Mouse (Mus musculus) heart, adult 2 months (tissue): ENCODE measurements around the gene Rpl31. TPM values are rescaled to one million over a fixed set of nuclear protein-coding genes. Genes with fewer than 3 reads are reported as not detected.

ENCODE experiments used
- DNase-seq, 2 experiments: peaks; one replicate each; pipeline ENCODE4 v3.0.0; 2021
- H3K27ac ChIP-seq: fragments of 200-600 bp; 2 replicates; pipeline ENCODE4 v1.8.1; 2022
- H3K27me3 ChIP-seq: fragments of 200-500 bp; 2 replicates; pipeline ENCODE4 v1.6.1; 2012; ENCODE audit warnings: mild to moderate bottlenecking, low read length, inconsistent platforms, mixed read lengths; ENCODE audit not compliant: control insufficient read depth, insufficient read depth
- H3K36me3 ChIP-seq: fragments of 200-500 bp; 2 replicates; pipeline ENCODE4 v1.6.1; 2012; ENCODE audit warnings: low read length, inconsistent platforms; ENCODE audit not compliant: control insufficient read depth, insufficient read depth
- H3K4me1 ChIP-seq: fragments of 200-500 bp; 2 replicates; pipeline ENCODE4 v1.6.1; 2011; ENCODE audit warnings: low read length; ENCODE audit not compliant: control insufficient read depth, insufficient read depth
- H3K4me3 ChIP-seq: fragments of 200-600 bp; 2 replicates; pipeline ENCODE4 v1.8.1; 2022
- H3K79me2 ChIP-seq: fragments of 200-500 bp; replicated peaks from 2 replicates; pipeline ENCODE4 v1.6.1; 2012; ENCODE audit warnings: mild to moderate bottlenecking, inconsistent platforms, low read length, moderate library complexity, mixed read lengths; ENCODE audit not compliant: control insufficient read depth, insufficient read depth
- H3K9ac ChIP-seq: fragments of 200-500 bp; 2 replicates; pipeline ENCODE4 v1.6.1; 2012; ENCODE audit warnings: low read depth, mild to moderate bottlenecking, control low read depth, inconsistent platforms, low read length, mixed read lengths
- CTCF ChIP-seq: fragments of 200-600 bp; IDR thresholded peaks from 2 replicates; pipeline ENCODE4 v1.8.1; 2022; ENCODE audit warnings: antibody characterized with exemption, mild to moderate bottlenecking, moderate library complexity
- EP300 ChIP-seq: fragments of 200-500 bp; IDR thresholded peaks from 2 replicates; pipeline ENCODE4 v1.6.1; 2011; ENCODE audit warnings: low read depth, low read length, control low read depth; ENCODE audit not compliant: insufficient read depth
- POLR2A ChIP-seq: fragments of 200-500 bp; IDR thresholded peaks from 2 replicates; pipeline ENCODE4 v1.6.1; 2011; ENCODE audit warnings: mild to moderate bottlenecking, low read depth, low read length, control low read depth; ENCODE audit not compliant: insufficient read depth
- WGBS: fragments of 180-500 bp; shearing (Covaris S2); methylation state at CpG from one replicate; pipeline ENCODE4 v1.1.7; 2018; 5-methylcytosine and 5-hydroxymethylcytosine counted together
- intact Hi-C: fragments of 180-260 bp; cut with DNase I; formaldehyde crosslinking; loops from one replicate; pipeline ENCODE4 v1.15.1; 2025
- polyA plus RNA-seq: library from polyadenylated mRNA; depleted of rRNA; stranded (reverse); fragments of >200 nt; gene quantifications from 2 replicates; pipeline ENCODE4 v1.2.3, GENCODE M21; 2012
- total RNA-seq, 2 experiments: library from RNA; stranded (reverse); gene quantifications; 2 replicates each; pipeline ENCODE4 v1.2.3; 2021

The Rpl31 gene
- total and polyA plus RNA-seq, 3 experiments, result 153 to 615 (median 513) TPM

DNA sequence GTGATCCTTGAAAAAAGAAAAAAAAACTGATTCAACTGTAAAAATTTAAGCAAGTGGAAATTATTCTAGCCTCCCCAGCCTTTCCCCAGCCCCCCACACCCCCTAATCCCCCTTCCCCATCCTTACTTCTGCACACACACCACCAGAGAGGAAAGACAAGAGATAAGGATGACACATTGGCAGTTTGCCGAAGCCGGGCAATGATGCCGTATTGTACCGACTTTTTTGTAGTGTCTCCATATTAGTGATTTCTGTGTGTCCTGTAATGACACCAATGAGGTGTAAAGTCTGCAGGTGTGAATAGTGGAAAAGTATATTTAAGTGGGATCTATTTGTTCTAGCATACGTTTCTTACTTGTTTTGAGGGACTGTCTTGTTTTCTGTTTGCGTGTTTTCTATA is 27.5 kb upstream of the Rpl31 start:
- Histone ChIP-seq H3K4me1 (no peaks in the 10 kb centered on the region), H3K79me2 (no peaks in the 10 kb centered on the region), H3K36me3 (no peaks in the 10 kb centered on the region), H3K27ac (no peak overlapping the region), H3K4me3 (no peak overlapping the region), H3K9ac (no peak overlapping the region), H3K27me3 (no peaks in the 10 kb centered on the region)
- intact Hi-C loops, result loop anchor here (1.0 to 5.0 kb wide), 3 partner anchors 143 to 339 kb away; no protein-coding TSS in a partner anchor
- WGBS, result 43% methylated on average over 6 of the region's 6 CpGs
- DNase-seq, result no peak
- no peak for TF ChIP-seq CTCF
- TF ChIP-seq EP300, result no peak
- no peak for TF ChIP-seq POLR2A

DNA sequence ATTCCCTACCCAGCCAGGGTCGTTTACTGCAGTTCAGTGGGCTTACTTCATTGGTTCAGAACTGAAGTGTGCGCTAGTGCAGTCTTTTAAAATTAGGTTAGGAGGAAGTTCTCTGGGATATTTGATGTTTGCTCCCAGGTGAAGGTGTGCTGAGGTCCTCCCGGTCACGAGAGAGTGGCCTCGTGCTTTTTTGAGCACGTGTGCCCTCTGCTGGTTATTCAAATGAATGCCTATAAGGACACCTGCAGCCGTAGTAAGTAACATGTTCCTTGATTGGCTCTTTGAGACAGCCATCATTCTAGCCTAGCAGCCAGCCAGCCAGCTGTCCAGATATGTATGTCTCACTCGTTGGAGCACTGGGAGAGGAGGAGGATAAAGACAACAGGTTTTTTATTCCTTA is 27.0 kb upstream of the Rpl31 start:
- no peaks in the 10 kb centered on the region for H3K4me1 ChIP-seq
- no peak overlapping the region for H3K9ac ChIP-seq
- H3K79me2 ChIP-seq, result no peaks in the 10 kb centered on the region
- H3K27ac ChIP-seq, result no peak overlapping the region
- H3K4me3 ChIP-seq, result no peak overlapping the region
- intact Hi-C loops, result loop anchor here (1.0 to 5.0 kb wide), 3 partner anchors 143 to 340 kb away; no protein-coding TSS in a partner anchor
- TF ChIP-seq CTCF, result peak; percentile 86
- no peak for TF ChIP-seq POLR2A
- 0 out of 2 replicates have a peak, but pooled peaks have one; percentile 46 for TF ChIP-seq EP300
- DNase-seq, result peak; percentile 42 to 54
- H3K36me3 ChIP-seq, result no peaks in the 10 kb centered on the region
- no peaks in the 10 kb centered on the region for H3K27me3 ChIP-seq
- WGBS, result 19% methylated on average over 8 of the region's 8 CpGs

- TF ChIP-seq EP300 (no peak), CTCF (no peak), POLR2A (no peak)
- Histone ChIP-seq H3K27me3 (no peaks in the 10 kb centered on the region), H3K9ac (no peak overlapping the region), H3K4me1 (no peaks in the 10 kb centered on the region), H3K79me2 (no peaks in the 10 kb centered on the region), H3K4me3 (no peak overlapping the region), H3K27ac (no peak overlapping the region), H3K36me3 (no peaks in the 10 kb centered on the region)
- peak in 1 of 2 experiments; percentile 41 for DNase-seq
- 74% methylated on average over 4 of the region's 4 CpGs for WGBS
- intact Hi-C loops, result loop anchor here (2.0 to 5.0 kb wide), 2 partner anchors 145 to 341 kb away; no protein-coding TSS in a partner anchor
Observed at GRCm38 (mm10) chr1:39341807-39342206, 25.8 kb upstream of the Rpl31 start.

DNA sequence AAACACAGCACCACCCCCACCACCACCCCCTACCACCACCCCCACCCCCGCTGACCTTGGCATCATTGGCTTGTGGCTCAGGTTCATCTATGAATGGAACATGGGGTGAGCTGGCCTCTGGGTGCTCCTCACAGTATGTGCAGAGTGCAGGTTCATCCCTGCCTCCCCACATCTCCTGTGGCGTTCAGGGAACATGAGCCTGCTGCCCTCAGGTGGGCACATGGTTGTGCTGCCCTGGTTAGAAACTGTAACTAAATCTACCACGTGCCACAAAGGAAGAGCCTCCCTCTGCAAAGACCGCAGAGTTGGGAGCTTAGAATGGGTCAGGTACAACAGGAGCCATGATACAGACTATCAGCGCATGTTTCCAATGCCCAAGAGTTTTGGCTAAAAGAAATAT is 24.4 kb upstream of the Rpl31 start:
- Histone ChIP-seq H3K36me3 (no peaks in the 10 kb centered on the region), H3K9ac (no peak overlapping the region), H3K27ac (no peak overlapping the region), H3K4me3 (no peak overlapping the region), H3K79me2 (no peaks in the 10 kb centered on the region), H3K4me1 (no peaks in the 10 kb centered on the region), H3K27me3 (no peaks in the 10 kb centered on the region)
- 79% methylated on average over 5 of the region's 5 CpGs for WGBS
- TF ChIP-seq POLR2A (no peak), CTCF (no peak), EP300 (no peak)
- no peak for DNase-seq
- intact Hi-C loops, result loop anchor here (5.0 kb wide), 1 partner anchor 146 kb away; no protein-coding TSS in a partner anchor

DNA sequence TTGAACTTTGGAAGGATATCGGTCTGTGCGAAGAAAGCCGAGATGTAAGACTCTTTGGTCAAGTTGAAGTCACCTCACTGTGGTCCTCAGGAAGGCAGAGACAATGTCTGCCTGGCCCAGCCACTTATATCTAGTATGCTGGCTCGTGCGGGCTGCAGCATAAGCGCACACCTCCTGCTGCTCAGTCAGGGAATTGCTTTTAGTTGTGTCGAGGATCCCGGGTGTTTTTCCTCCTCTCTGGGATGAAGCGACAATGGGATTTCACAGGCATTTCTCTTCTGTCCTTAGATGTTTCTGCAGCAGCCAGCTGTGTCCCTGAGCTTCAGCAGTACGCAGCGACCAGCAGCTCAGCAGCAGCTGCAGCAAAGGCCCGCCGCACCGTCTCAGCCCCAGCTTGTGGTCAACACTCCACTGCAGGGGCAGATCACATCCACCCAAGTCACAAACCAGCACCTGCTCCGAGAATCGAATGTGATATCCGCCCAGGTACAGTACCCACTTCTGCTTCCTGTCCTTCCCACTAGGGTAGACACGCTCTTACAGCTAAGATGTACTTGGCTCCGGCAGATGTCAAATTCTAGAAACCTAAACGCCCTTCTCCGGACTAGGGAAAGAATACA is 22.6 kb upstream of the Rpl31 start:
- intact Hi-C loops, result loop anchor here (5.0 kb wide), 1 partner anchor 148 kb away; no protein-coding TSS in a partner anchor
- H3K27me3 ChIP-seq, result no peaks in the 10 kb centered on the region
- peaks cover 1% of the 10 kb centered on the region for H3K4me1 ChIP-seq
- no peaks in the 10 kb centered on the region for H3K36me3 ChIP-seq
- DNase-seq, result no peak
- H3K27ac ChIP-seq, result no peak overlapping the region
- WGBS, result 66% methylated on average over 21 of the region's 21 CpGs
- no peak overlapping the region for H3K9ac ChIP-seq
- H3K79me2 ChIP-seq, result no peaks in the 10 kb centered on the region
- TF ChIP-seq CTCF (peak; percentile 29), POLR2A (no peak)
- H3K4me3 ChIP-seq, result no peak overlapping the region

DNA sequence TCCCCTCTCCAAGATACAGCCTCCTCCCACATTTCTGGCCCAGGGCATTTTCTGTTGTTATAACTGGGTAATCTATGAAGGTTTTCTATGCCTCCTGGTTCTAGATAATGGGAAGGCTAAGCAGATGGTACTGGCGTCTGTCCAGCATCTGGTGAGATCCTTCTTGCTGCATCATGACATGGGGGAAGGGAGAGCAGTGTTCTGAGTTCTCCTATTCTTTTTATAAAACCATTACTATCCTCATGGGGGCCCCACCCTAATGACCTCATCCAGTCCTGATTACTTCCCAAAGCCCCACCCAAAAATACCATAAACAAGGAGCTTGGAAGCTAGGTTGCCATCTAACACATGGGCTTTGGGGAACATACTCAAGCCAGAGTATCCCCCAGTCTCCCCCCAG is 18.6 kb upstream of the Rpl31 start:
- intact Hi-C loops, result no loop called here
- no peaks in the 10 kb centered on the region for H3K36me3 ChIP-seq
- no peak overlapping the region for H3K9ac ChIP-seq
- no peak overlapping the region for H3K4me3 ChIP-seq
- peaks cover 1% of the 10 kb centered on the region for H3K4me1 ChIP-seq
- no peaks in the 10 kb centered on the region for H3K27me3 ChIP-seq
- peak; percentile 36 to 45 for DNase-seq
- no peaks in the 10 kb centered on the region for H3K79me2 ChIP-seq
- TF ChIP-seq POLR2A (no peak), CTCF (no peak), EP300 (no peak)
- H3K27ac ChIP-seq, result peak overlapping the region; percentile 73
- 39% methylated on average over 1 of the region's 1 CpGs for WGBS
